Mouse (Mus musculus) ovary, adult 10 weeks (tissue): ENCODE measurements around the gene Plppr3. TPM values are rescaled to one million over a fixed set of nuclear protein-coding genes. Genes with fewer than 3 reads are reported as not detected.

Experiments
- polyA plus RNA-seq: library from polyadenylated mRNA; stranded (reverse); fragments of 350-450 nt; fragmentation: Illumina TruSeq; extraction: RNeasy Lipid Tissue Mini Kit (QIAGEN cat#74804); gene quantifications from one replicate; pipeline ENCODE4 v1.2.3, GENCODE M21; 2014

The Plppr3 gene
- polyA plus RNA-seq: not detected

DNA sequence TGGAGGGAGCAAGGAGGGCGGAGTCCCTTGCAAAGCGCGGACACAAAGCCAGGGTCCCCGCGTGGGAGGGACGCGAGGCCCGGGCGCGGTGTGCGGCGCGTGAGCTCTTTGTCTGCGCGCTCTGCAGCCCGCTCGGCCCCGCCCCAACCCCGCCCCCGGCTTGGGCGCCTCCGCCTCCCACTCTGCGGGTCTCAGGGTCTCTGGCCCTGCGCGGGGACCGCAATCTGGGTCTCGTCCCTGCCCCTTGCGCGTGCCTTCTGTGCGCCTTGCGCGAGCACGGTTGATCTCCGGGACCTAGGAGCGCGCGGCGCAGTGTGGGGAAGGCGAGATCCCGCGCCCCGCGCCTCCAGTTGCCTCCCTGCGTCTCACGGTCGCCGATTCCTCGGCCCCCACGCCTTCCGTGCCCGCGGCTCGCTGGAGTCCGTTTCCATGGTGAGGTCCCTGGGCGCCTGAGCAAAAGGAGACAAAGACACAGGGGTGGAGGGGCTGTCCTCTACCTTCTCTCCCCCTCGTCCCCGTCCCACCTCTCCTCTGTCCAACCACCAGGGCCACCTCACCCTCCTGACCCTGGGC is at the start of gene Plppr3, which contains the start of gene Prtn3:
Gene Plppr3 (minus strand): TSS at position 345 of the 573 bp plus-strand sequence.
Gene Prtn3 (plus strand): TSS at position 187 of the 573 bp plus-strand sequence.

DNA sequence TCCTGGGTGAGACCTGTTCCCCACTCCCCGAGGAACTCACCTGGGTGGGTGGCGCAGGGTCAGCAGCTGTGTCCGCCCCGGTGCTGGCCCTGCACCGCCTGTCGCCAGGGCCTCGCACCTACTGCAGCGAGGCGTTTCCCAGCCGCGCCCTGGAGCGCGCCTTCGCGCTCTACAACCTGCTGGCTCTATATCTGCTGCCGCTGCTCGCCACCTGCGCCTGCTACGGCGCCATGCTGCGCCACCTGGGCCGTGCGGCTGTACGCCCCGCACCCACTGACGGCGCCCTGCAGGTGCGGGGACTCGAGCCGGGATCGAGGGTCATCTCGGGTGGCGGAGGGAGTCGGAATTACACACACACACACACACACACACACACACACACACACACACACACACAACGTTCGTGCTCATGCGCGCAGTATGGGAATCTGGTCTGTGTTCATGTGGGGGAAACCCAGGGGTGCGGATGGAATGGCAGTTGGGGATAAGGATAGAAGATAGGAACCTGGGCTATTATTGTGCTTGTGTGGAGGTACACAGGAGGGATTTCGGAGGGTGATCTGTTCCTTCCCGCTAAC is 46.6 kb upstream of the Plppr3 start, which contains the start of gene R3hdm4:
Gene R3hdm4 (minus strand): TSS at position 251 of the 578 bp plus-strand sequence.

DNA sequence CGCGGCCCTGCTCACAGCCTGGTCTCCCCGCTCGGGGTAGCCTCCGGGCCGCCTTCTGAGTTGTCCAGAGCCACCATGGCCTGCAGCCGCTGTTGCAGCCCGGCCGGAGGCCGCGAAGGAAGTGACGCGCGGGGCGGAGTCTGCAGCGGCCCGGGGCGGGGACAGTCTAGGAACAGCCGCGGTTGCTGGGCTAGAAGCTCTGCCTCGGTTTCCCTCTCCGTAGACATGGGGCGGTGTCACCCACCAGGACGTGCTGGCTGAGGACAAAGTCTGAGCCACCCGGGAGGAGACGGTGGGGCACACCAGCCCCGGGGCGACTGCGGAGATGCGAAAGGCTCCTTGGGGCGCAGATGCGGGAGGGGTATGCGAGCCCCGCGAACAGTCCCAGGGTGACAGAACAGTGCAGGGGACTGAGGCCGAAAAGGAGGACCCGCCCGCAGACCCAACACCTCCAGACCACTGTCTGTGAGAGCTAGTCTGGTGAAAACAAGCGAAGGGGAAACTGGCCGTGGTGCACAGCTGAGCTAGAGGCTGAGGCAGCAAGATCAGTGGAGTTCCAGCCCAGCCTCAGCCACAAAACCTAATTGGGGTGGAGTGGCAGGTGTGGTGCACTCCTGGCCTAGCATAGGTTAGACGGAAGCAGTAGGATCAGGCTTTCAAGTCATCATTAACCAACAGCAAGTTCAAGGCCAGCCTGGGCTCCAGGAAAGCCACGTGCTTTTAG is 42.5 kb upstream of the Plppr3 start, which contains the start of gene Kiss1r:
Gene Kiss1r (plus strand): TSS at position 164 of the 724 bp plus-strand sequence.

DNA sequence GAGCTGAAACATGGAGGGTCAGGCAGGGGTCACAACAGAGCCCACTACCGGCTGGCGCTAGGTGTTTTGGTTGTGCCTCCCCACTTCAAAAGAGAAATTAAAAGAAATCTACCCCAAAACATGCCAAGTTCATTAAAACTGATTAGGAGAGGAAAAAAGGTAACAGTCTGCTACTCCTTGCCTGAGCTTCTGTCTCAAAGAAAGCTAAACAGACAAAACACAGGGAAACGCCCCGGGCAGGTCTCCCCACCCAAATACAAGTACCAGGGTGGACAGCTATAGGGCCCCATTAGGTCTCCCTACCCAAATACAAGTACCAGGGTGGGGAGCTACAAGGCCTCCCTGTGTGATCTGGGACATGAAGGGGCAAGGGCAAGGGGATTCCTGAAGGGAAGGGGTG is 36.1 kb upstream of the Plppr3 start, which contains the start of gene Gm26602:
Gene Gm26602 (plus strand): TSS at position 301 of the 400 bp plus-strand sequence.

DNA sequence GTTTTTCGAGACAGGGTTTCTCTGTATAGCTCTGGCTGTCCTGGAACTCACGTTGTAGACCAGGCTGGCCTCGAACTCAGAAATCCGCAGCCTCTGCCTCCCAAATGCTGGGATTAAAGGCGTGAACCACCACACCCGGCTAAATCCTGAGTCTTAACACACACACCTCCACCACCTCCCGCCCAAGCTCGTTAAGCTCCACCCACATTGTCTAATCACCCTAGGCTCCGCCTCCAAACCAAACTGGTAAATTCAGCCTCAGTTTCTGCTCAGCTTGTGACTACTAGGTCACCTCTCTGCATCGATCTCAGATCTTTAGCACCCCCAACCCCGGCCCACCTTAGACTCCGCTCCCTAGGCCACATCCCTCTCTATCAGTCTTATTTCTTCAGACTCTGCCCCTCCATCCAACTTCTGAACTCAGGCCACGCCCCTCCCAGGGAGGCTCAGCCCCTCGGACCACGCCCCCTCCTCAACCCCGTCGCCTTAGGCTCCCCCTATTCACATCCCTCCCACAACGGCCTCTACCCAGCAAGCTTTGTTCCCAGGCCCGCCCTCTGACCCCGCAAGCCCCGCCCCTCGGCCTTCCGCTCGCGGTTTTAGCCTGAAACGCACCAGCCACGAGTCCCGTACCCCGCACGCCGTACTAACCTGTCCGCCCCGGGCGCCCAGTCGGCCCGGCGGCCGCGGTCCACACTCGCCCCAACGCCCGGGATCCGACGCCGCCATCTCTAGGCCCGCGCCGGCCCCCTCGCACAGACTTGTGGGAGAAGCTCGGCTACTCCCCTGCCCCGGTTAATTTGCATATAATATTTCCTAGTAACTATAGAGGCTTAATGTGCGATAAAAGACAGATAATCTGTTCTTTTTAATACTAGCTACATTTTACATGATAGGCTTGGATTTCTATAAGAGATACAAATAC is 34.0 kb upstream of the Plppr3 start, which contains the start of gene Med16:
Gene Med16 (minus strand): TSS at position 757 of the 925 bp plus-strand sequence.

DNA sequence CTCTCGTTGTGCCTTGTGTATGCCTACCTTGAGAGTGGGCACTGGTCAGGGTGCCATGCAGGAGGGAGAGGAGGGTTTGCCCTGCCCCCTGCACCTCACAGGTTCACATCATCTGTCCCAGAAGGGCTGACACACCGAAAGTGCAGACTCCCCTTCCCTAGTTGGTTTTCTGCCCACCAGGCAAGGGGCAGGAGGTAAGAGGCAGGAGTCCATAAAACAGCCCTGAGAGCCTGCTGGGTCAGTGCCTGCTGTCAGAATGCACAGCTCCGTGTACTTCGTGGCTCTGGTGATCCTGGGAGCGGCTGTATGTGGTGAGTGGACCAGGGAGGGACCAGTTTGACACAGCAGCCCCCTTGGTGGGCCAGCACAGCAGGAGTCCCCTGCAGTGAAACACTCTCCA is 16.2 kb upstream of the Plppr3 start, which contains the start of gene Cfd:
Gene Cfd (plus strand): TSS at position 184 of the 400 bp plus-strand sequence.

DNA sequence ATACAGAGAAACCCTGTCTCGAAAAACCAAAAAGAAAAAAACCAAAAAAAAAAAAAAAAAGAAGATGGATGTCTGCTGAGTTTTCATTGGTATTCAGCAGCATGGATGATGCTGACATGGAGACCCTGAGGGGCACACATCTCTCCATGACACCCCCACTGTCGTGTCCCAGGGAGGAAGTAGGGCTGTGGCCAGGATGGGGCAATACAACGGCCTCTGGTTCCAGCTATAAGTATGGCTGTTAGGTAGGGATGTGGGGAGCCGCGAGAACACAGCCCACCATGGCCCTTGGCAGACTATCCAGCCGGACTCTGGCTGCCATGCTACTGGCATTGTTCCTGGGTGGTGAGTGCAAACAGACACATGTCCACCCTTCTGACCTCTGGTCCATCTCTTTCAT is 11.6 kb upstream of the Plppr3 start, which contains the start of gene Elane:
Gene Elane (plus strand): TSS at position 194 of the 400 bp plus-strand sequence.

DNA sequence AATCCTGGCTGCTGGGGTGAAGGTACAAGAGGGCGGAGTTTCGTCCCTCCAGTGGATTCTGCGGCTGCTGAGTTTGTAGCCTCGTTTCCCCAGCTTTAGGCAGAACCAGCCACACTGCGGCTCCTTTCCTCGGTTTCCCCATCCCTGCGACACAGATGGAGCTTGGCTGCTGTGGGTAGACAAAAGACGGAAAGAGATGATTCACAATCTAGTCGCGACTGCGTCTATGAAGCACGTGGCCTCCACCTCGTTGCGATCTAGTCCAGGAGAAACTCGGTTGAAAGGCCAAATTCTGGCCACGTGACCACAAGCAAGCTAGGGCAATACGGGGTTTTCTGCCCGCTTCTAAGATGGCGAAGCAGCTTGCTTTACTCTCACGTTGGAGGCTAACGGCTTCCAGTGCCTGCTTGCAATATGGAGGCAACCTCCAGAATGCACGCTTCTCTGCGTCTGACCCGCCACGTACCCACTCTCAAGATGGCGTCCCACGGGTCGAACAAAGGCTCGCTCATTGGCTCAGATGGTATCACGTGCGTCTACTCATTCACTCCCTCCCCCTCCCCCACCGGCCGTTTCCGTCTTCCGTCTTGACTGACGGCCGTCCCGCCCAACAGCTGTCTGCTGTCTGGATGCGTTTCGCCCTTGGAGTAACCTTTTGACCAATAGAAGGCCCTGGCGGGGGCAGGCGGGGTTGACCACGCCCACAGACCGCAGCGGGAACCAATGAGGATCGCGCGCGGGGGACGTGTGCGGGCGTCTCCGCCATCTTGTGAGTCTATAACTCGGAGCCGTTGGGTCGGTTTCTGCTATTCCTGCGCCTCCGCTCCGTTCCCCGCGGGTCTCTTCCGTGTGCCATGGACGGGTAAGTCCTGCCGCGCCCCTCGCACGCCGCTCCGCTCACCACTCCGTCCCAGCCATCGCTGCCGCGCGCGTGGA is 20.3 kb downstream of the Plppr3 start, which contains the start of gene Ptbp1:
Gene Ptbp1 (plus strand): TSS at position 568 of the 936 bp plus-strand sequence.

DNA sequence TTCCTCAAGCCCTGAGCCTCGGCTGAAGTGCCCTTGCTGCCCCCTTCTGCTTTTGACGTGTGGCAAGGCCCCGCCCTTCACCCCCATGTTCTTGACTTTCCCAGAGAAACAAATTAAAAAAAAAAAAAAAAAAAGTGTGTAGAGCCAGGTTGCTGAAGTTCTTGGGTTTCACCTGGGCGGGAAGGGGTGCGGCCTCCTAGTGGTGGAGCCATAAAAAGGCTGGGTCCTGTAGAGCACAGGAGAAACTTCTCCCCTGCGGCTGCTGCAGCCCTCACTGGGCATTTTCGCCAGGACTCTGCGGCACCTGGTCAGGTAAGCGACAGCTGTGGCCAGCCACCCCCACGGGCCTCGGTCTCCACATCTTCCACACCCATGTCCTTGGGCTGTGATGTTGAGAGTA is 53.7 kb downstream of the Plppr3 start, which contains the start of gene Misp:
Gene Misp (plus strand): TSS at position 208 of the 400 bp plus-strand sequence.

Other genes with a start within 250 kb of the Plppr3 start
- gene Shc2, start 236.7 kb downstream of the Plppr3 start, polyA plus RNA-seq: 1.7 TPM
- not detected for gene Odf3l2, start 228.9 kb downstream of the Plppr3 start, polyA plus RNA-seq
- not detected for gene Madcam1, start 210.1 kb downstream of the Plppr3 start, polyA plus RNA-seq
- gene Tpgs1, start 205.3 kb downstream of the Plppr3 start, polyA plus RNA-seq: not detected
- gene Cdc34, start 192.4 kb downstream of the Plppr3 start, polyA plus RNA-seq: not detected
- not detected for gene Gzmm, start 185.6 kb downstream of the Plppr3 start, polyA plus RNA-seq
- gene Bsg, start 170.1 kb downstream of the Plppr3 start, polyA plus RNA-seq: 239 TPM
- gene Hcn2, start 158.0 kb downstream of the Plppr3 start, polyA plus RNA-seq: 0.20 TPM
- gene Polrmt, start 128.1 kb downstream of the Plppr3 start, polyA plus RNA-seq: not detected
- gene Fgf22, start 119.6 kb downstream of the Plppr3 start, polyA plus RNA-seq: not detected
- 0.29 TPM for gene Rnf126, start 107.7 kb downstream of the Plppr3 start, polyA plus RNA-seq
- 1.2 TPM for gene Fstl3, start 97.4 kb downstream of the Plppr3 start, polyA plus RNA-seq
- not detected for gene Prss57, start 83.7 kb downstream of the Plppr3 start, polyA plus RNA-seq
- gene Palm, start 81.1 kb downstream of the Plppr3 start, polyA plus RNA-seq: 0.77 TPM
- not detected for gene Misp, start 53.6 kb downstream of the Plppr3 start, polyA plus RNA-seq
- gene Ptbp1, start 20.2 kb downstream of the Plppr3 start, polyA plus RNA-seq: 114 TPM
- gene Prtn3, start 158 bp downstream of the Plppr3 start, polyA plus RNA-seq: not detected
- gene Elane, start 11.6 kb upstream of the Plppr3 start, polyA plus RNA-seq: not detected
- 1.5 TPM for gene Cfd, start 16.2 kb upstream of the Plppr3 start, polyA plus RNA-seq
- gene Med16, start 34.3 kb upstream of the Plppr3 start, polyA plus RNA-seq: 0.37 TPM
- gene Gm26602, start 36.2 kb upstream of the Plppr3 start, polyA plus RNA-seq: not detected
- gene Kiss1r, start 42.3 kb upstream of the Plppr3 start, polyA plus RNA-seq: not detected
- gene R3hdm4, start 46.6 kb upstream of the Plppr3 start, polyA plus RNA-seq: 8.0 TPM
- 3.3 TPM for gene Arid3a, start 52.4 kb upstream of the Plppr3 start, polyA plus RNA-seq
- gene Wdr18, start 85.5 kb upstream of the Plppr3 start, polyA plus RNA-seq: 1.2 TPM
- gene Grin3b, start 96.1 kb upstream of the Plppr3 start, polyA plus RNA-seq: not detected
- gene Tmem259, start 109.7 kb upstream of the Plppr3 start, polyA plus RNA-seq: not detected
- 10.0 TPM for gene Cnn2, start 114.0 kb upstream of the Plppr3 start, polyA plus RNA-seq
- 0.14 TPM for gene Abca7, start 121.9 kb upstream of the Plppr3 start, polyA plus RNA-seq
- not detected for gene Arhgap45, start 142.0 kb upstream of the Plppr3 start, polyA plus RNA-seq
- gene Polr2e, start 165.2 kb upstream of the Plppr3 start, polyA plus RNA-seq: 0.51 TPM
- gene Gpx4, start 172.5 kb upstream of the Plppr3 start, polyA plus RNA-seq: 21.6 TPM
- 0.29 TPM for gene Sbno2, start 230.9 kb upstream of the Plppr3 start, polyA plus RNA-seq
- 4.8 TPM for gene Stk11, start 241.2 kb upstream of the Plppr3 start, polyA plus RNA-seq